Mouse (Mus musculus) cerebellum, adult 9-10 months (tissue): ENCODE measurements at regions not wholly inside any gene's neighbourhood (a gene's known extent, or its start where the extent isn't known, plus 50 kb on each side); places are given as distances from the start of the nearest gene placed in this dataset.

Experiments used
- DNase-seq: peaks from one replicate; pipeline ENCODE4 v3.0.0; 2022

GRCm38 (mm10) chr10:23478902-23479301 is 128.3 kb upstream of the Eya4 start:
- no peak for DNase-seq

GRCm38 (mm10) chr10:23477104-23477503 is 126.5 kb upstream of the Eya4 start:
- DNase-seq = peak; percentile 3

- no peak for DNase-seq
Measured at GRCm38 (mm10) chr10:23450997-23451396, 100.4 kb upstream of the Eya4 start.

GRCm38 (mm10) chr10:23450647-23450979 is 100.0 kb upstream of the Eya4 start:
- no peak for DNase-seq

GRCm38 (mm10) chr10:23449860-23450646 is 99.5 kb upstream of the Eya4 start:
- DNase-seq = no peak

GRCm38 (mm10) chr10:23448976-23449859 is 98.6 kb upstream of the Eya4 start:
- no peak for DNase-seq

- no peak for DNase-seq
Measured at GRCm38 (mm10) chr10:23430376-23430775, 79.8 kb upstream of the Eya4 start.

GRCm38 (mm10) chr10:23413794-23414518 is 63.4 kb upstream of the Eya4 start:
- DNase-seq = peak; percentile 28

GRCm38 (mm10) chr10:23403351-23403938 is 52.9 kb upstream of the Eya4 start:
- no peak for DNase-seq
